Mouse (Mus musculus) ovary, postnatal 36 days (tissue): ENCODE measurements at regions not wholly inside any gene's neighbourhood (a gene's known extent, or its start where the extent isn't known, plus 50 kb on each side); places are given as distances from the start of the nearest gene placed in this dataset.
A peak's percentile ranks its signal among the peaks of the same experiment; 100 is the strongest.

Source experiments
- DNase-seq: peaks from one replicate; pipeline ENCODE4 v3.0.0; 2022; ENCODE audit warnings: low spot score, mixed read lengths

DNA sequence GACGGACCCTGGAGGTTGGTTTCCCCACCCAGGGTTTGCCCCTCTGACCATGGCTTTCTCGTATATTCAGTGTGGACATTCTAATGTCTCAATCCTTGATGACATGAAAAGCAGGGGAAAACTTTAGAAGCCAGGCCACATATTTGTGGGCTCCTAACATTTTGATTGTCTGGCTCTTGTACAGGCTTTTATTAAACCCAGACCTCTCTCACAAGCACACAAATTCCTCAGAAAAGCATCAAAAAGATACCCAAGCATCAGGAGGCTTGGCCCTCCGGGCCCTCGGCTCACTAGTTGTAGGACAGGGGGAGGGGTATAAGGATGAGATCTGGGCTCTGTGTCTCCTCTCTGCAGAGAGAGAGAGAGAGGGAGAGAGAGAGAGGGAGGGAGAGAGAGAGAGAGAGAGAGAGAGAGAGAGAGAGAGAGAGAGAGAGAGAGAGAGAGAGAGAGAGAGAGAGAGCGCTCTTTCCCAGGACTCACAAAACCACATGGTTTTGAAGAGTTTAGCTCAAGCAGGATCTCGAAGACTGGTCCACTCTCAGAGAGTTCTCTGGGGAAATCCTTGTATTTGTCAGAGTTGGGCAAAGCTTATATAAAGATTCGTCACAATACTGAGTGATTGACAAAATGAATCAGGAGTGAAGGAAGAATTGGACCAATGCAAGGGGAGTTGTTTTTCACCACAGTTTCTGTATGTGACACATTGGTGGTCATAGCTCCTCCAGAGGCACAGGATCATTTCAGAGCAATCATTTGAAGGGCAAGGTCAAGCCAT, 167.2 kb upstream of the Cxcl12 start:
- no peak for DNase-seq

DNA sequence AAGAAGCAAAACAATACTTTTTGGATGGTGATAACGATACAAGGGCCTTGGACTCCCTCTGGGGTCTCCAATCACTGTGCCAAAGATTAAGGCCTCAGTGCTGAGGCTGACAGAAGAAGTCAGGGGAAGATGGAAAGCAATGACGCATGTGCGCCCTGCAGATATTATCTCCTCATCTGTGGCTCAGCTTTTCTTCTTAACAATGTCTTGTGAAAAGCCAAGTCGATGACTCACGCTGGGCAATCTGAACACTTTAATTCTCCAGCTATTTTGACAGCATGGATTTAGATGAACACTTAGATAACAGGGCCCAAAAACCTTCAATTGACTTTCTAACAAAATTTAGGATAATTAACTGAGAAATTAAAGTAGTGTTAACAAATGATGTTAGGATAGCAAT, 155.7 kb upstream of the Cxcl12 start:
- no peak for DNase-seq

DNA sequence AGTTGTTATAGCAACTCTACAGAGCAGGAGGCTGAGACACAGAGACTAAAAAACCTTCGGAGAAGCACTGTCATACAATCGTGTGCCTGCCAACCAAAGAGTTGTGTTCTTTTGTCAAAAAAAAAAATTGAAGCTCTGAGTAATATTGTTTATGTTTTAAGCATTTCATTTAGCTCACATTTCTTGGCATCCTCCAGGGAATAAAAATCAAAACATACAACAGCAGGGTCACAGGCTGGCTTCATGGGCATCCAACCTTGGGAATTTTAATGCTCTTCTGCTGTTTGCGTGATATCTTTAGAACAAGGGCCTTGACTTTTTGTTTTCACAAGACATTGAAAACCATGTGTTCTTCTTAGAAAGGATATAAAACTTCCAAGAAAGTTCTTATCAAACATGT, 152.9 kb upstream of the Cxcl12 start:
- DNase-seq: no peak

DNA sequence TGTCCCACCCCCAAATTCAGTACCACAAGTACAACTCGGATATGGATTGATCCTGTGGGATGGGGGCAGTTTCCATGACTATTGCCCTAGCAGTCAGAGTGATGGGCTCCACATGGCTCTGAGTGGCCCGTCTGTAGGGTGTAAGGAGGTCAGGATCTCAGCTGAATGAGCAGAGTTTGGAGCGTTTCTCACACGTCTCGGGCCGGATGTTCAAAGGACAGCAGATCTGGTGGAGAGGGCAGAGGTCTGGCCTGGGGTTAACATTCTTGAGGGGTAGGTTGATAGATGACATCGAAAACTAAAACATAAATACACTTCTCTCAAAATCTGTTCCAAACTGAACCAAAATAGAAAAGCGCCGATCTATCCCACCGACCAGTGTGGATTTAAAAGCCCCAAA, 146.5 kb upstream of the Cxcl12 start:
- DNase-seq: no peak

DNA sequence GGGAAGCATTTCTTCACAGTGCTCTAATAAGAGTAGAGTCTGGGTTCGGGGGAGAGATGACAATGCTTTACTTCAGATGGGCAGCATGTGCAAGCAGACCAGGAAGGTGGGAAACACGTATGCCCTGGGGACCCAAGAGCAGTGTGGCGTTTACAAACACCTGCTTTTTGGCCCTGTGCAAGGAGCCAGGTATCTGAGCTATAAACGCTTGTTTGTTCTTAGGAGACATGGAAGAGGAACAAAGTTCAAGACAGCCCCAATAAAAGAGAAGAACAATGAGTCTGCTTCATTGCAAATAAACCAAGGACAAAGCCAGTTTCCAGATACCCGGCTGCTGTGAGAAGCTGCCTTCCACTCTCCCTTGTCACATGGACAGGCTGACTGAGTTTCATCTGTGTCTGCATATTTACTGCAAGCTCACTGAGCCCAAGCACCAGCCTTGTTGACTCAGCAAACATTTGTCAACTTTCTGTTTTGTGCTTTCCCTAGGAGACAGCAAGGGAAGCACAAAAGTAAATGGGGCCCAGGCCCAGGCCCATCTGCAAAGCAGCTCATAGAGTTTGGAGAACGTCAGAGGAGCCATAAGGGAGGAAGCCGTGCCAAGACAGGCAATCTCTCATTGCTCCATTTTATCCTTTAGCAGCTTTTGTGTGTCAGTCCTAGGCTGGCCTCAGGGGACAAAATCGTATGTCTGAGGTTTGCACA, 136.1 kb upstream of the Cxcl12 start:
- DNase-seq: no peak

DNA sequence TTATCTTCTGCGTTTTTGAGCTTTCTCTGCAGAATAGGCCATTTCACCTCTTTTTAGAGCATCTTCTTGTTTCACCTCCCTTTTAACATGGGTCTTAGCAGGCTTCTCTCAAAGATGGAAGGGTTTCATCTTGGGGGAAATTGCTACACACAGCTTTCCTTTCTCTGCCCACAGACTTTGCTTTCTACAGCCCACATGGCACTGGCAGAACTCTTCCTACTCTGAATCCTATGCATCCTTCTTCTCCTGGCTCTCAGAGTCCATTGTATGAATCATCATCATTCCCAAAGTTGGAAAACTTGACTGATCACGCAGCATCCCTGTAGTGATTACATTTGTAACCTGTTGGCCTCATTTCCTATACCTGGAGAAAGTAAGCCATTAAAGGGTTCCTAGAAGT, 124.6 kb upstream of the Cxcl12 start:
- DNase-seq: no peak

DNA sequence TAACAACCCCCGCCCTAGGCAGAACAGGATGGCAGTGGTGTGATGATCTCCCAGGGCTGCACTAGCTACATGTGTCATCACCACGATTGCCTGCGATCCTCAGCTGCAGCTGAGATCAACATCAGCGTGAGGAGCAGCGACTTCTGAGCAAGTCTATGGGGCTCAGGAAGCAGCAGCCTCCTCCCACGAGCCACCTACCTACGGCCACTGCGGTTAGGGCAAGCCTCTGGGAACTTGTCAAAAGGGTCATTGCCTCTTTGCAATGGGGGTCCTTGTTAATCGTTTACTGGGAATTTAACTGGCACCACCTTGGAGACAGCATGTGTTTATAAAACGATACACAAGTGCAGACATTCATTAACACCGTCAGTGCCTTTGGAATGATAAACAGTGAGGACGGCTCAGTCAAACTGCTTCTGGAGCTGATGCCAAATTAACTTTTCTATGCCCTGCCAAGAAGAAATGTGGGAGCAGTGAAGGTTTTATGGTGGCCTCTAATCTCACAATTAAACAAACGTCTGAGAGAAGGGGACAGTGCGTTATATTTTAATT, 118.8 kb upstream of the Cxcl12 start:
- no peak for DNase-seq

DNA sequence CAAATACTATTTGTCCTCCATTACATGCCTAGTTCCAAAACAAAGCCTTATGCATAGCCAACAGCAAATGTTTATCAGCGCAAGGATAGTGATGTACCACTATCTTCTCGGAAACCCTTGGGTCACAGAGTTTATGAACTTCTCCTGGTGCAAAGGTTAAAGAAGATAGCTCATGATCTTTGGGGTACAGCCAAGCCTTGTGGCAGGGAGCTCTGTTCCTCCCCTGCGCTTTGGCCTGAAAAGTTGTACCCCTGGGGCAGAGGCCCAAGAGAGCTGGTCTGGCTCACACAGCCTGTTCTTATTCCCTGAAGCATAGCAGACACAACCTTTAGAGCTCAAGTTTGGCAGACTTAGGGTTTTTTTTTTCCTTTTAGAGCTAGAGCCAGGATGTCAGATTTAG, 107.6 kb upstream of the Cxcl12 start:
- peak; percentile 42 for DNase-seq

DNA sequence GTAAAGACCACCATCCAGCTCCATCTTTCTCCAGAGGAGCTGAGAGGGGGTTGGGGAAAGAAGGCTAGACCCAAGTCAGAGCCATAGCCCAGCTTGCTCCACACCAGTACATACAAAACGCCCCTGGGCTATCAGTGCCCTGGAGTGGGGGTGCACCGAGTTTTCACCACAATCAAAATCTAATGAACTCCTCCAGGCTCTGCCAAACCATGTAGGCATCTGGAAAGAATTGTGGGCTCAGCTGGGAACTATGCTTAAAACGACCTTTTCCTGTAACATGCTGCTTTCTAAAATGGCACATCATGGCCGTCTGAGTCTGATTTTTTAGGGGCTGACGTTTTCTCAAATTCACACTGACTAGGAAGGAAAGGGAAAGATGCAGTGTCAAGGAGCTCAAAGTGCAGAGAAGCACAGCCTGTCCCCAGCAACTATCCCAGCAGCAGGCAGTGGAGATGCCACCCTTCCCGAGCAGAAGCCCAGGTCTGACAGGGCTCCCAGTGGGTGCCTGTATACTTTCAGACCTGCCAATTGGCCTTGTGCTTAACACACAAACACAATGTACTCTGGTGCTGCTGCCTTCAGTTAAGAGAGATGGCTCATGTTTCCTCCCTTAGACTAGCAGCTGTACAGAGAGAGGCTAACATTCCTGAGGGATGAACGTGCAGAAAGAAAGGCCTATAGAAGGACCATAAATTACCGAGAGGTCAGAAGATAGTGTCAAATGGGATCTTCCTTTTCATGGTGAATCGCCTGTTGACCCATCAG, 100.6 kb upstream of the Cxcl12 start:
- no peak for DNase-seq

DNA sequence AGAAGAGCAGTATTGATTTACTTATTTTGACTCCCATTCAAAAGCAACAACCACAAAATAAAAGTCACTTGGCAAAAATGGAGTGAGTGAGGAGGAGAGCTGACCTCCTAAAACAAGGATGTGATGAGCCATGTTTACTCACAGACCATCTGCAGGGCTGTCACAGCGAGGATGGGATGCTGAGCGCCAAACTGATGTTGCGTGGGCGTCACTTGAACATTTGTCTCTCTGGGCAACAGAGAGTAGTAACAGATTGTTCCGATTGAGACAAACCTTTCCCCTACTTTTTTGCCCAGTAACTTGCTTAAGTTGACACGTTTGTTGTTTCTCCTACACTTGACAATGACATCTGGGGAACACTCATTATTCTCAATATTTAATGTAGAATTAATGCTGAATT, 97.0 kb upstream of the Cxcl12 start:
- DNase-seq: no peak

DNA sequence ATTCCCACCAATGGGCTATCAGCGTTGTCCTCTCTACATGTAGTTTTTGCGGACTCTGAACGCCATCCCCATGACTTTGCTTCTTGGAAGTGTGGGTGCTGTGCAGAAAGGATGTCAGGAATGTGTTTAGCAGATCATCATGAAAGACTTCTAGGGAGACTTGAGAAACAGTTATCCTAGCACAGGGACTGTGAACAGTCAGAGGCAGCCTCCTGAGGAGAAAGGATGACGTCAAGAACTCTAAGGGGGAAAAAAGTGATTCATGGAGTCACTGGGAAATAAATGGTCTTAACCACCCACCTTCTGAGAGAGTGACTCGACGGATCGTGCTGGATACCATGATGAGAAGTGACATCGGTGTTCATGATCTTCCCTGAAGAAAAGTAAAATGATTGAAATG, 96.5 kb upstream of the Cxcl12 start:
- no peak for DNase-seq

DNA sequence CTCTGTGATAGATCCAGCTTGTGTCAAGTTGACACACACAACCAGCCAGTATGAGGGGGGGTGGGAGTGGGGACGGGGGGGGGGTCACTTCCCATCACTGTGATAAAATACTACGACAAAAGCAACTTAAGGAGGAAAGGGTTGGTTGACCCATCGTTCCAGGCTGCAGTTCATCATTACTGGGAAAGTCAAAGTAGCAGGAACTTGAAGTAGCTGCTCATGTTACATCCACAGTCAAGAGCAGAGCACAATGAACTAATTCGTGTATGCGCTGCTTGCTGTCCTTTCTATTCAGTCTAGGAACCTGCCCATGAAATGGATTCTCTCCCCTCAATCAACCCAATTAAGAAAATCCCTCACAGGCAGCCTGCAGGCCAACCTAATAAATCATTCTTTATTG, 88.8 kb upstream of the Cxcl12 start:
- no peak for DNase-seq

DNA sequence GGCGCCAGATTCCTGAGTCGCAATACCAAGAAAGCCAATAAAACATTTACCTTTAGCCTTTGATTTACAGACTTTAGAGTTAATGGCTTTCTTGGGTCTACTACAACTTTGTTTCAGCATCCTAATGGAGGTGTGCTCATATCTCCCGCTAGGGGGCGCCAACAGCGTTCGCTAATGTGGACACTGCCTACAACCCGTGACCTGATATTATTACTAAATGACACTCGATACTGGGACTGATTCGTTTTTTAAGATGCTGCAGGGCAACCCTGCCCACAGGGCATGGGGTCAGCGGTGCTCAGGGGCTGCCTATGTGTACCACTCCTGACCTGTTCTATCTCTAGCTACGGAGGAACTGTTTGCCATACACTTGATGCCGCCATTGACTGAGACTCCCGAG, 87.4 kb upstream of the Cxcl12 start:
- no peak for DNase-seq

DNA sequence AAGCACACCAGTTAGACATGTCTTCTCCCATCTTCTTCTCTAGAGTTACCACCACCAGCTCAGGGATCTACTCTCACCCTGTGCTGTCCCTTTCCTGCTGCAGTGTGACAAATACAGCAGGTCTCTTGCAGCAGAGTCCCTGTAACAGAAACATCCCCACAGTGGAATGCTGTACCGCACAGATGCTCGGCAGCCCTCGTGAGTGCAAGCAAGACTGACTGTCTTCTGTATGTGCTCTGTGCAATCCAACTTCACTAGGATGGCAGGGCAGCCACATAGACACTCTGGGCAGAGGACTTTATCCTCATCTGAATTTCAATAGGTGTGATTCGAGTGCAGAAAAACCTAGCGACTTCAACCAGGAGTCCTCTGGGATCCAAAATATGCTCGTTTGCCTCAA, 84.1 kb upstream of the Cxcl12 start:
- DNase-seq: no peak

DNA sequence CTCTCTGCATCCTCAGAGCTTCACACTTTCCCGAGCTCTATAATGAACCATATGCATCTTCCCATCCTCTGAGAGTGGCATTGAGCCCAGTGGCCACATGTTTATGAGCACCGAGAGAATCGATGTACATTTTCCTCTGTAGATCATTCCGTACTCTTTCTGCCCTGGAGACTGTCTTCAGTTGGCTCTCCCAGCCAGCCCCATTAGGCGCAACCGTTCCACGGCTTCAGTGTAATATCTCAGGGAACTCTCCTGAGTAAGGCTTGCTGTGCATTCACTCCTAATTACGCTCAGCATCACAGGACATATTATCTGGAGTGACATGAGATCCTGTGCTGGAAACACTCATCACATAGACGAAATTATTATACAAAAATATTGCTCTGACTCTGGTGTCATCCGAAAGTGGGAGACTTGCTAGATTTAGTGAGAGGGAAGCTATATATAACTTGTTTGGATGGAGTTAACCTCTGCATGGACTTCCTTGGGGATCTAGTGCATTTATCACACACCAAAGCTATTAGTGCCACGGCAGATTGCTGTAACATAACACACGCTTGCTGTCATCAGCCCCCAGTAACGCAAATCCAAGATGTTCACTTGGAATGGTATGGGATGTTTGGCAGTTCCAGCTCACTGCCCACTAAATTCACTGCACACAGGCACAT, 83.4 kb upstream of the Cxcl12 start:
- no peak for DNase-seq

DNA sequence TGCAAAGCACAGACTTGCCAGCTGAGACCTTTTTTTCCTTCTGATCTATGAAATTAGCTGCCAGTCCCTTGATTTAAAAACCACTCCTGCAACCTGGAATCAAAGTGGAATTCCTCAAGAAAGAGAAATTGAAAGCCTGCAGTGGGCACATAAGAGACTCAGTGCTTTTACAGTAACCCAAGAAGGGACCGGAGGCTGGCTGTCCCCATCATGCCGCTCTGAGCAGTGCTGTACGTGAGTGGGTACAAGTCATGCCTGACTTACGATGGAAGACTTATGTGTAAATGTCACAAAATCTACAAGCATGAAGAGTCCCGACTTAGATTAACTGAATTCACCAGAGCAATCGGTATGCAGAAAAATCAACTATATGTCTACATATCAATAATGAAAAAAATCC, 73.6 kb upstream of the Cxcl12 start:
- DNase-seq: no peak

DNA sequence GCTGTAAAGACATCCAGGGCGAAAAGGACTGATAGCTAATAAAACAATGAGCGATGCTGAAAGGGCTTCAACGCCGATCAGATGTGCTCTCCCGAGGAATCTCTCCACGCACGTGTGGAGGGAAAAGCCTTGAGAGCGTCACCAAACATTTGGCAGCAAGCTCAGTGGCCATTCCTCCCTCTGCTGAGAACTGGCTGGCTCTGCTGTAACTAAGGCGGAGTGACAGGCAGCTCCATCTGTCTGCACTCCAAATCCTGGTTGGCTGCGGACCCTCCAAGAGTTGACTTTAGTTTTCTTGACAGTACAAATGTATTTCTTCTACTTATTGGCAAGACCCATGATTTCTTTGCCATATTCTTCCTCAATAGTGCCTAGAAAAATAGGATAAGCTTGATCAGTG, 68.5 kb upstream of the Cxcl12 start:
- DNase-seq: no peak

DNA sequence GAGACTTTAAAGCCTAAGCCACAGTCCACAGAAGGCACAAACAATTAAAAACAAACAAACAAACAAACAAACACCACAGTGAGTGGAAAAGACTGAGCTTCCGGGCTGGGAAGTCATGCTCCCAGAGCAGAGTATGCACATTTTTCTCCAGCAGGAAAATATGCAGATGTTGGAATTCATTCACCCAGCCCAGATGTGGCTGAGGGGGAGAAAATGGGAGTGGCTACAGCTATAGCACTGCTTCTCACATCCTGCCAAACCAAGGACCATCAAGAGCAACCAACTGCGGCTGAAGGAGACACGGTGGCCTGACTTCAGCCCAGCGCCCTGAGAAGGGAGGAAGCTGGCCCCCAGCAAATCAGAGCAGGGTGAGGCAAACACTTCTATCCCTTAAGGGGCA, 65.6 kb upstream of the Cxcl12 start:
- DNase-seq: no peak

DNA sequence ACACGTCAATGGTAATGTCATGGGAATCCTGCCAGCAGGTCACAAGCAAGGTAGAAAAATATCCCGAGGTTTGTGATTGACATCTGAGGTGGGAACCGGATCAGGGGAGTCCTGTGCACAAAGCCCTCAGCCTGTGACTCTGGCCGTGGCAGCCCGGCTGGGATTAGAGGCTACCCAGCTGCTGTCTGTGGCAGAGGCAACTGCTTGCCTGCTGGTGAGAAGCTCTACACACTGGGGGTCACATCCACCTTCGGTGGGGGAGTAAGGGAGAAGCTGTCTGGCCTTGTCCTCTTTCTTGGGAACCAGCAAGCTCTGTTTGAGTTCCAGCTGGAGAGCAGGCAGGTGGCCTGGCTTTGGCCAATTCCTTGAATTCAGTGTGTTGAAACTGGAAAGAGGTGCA, 64.3 kb upstream of the Cxcl12 start:
- no peak for DNase-seq

DNA sequence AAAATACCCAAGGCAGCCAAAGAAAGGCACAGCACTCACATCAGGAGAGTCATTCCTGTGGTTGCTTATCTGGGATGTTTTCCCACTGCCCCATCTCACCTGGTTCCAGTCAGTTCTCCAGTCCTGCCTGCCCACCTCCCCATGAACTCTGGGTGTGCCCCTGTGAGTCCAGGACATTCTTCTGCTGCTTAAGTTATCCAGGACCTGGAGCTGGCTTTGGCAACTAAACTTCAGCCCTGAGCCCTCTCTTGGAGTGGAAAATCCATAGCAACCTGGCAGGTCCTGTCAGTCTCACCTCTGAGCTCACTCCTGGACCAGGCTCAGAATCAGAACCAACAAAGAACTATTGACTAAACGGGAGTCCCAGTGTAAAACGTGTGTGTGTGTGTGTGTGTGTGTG, 63.9 kb upstream of the Cxcl12 start:
- no peak for DNase-seq

DNA sequence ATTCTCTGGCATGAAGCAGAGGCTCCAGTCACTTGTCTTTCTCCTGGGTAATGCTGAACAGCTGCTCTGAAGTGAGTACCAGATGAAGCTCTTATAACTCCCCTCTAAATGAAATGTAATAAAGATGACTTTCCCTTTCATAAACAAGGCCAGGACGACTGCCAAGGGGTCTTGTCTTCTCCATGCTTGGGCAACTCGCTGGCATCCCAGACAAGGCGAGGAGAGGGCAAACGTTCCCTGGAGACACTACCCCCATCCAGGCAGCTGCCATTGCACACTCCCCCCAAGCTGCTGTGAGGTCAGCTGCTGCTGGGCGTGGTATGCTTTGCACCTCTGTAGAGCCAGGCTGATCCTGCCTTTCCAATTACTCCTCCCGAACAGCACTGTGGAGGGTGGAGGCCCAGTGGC, 63.1 kb upstream of the Cxcl12 start:
- no peak for DNase-seq

DNA sequence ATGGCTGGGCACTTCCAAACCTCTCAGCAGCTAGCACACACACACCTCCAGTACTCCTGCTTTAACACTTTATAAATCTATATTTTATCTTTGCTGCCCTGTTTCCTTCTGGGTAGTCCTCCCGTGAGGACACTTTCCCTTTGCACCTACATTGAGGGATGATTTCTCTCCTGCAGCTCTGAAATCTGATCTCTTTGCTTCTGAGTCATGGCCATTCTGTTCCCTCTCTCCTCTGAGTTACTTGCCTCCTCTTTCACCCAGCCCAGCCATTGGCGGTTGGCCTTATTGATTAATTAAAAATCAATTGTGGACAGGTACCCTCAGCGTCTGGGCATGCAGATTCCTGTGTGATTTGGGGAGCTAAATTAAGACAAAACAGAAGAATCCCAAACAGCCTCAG, 58.0 kb upstream of the Cxcl12 start:
- DNase-seq: no peak
